Mouse (Mus musculus) frontal cortex, adult 2 months (tissue): ENCODE measurements around the gene Mrc1. TPM values are rescaled to one million over a fixed set of nuclear protein-coding genes. Genes with fewer than 3 reads are reported as not detected.

Source experiments
- polyA plus RNA-seq: library from polyadenylated mRNA; depleted of rRNA; stranded (reverse); fragments of >200 nt; gene quantifications from 2 replicates; pipeline ENCODE4 v1.2.3, GENCODE M21; 2012; rRNA removed

Gene Mrc1
- polyA plus RNA-seq, 1 experiment: 2.6 TPM

Other genes starting within 250 kb of the Mrc1 start
- 29.9 and 35.4 TPM in 2 replicates for gene Hacd1, start 173.3 kb upstream of the Mrc1 start, polyA plus RNA-seq
- 55.6 and 64.6 TPM in 2 replicates for gene Stam, start 155.3 kb upstream of the Mrc1 start, polyA plus RNA-seq
- gene Tmem236, start 54.9 kb upstream of the Mrc1 start, polyA plus RNA-seq: 0.29 and 0.46 TPM in 2 replicates
- gene Slc39a12, start 158.9 kb downstream of the Mrc1 start, polyA plus RNA-seq: 36.7 and 43.9 TPM in 2 replicates